Mouse (Mus musculus) stomach, embryonic 15.5 days (tissue): ENCODE results near the gene Elmod2. TPM values are rescaled to one million over a fixed set of nuclear protein-coding genes. Genes with fewer than 3 reads are reported as not detected.
A peak's percentile ranks its signal among the peaks of the same experiment; 100 is the strongest.
"Not testable (repeated sequence)": the region's sequence is repeated elsewhere in the genome, so short reads cannot be mapped to it uniquely, and the experiment has no call there.

Source experiments
- ATAC-seq: fragments of 200-750 bp; cut with Nextera tagmentation; 2 replicates; pipeline ENCODE4 v1.8.0; 2017; ENCODE audit warnings: low read depth, moderate number of reproducible peaks, moderate TSS enrichment; ENCODE audit not compliant: insufficient read depth, low FRiP score
- H3K27ac ChIP-seq: fragments of 300-500 bp; sonication (generic); 2 replicates; pipeline ENCODE4 v1.5.1; 2015; ENCODE audit warnings: mild to moderate bottlenecking, inconsistent platforms
- H3K27me3 ChIP-seq: fragments of 300-500 bp; sonication (generic); replicated peaks from 2 replicates; pipeline ENCODE4 v1.6.1; 2015; ENCODE audit warnings: inconsistent platforms
- H3K36me3 ChIP-seq: fragments of 300-500 bp; sonication (generic); 2 replicates; pipeline ENCODE4 v1.6.1; 2015; ENCODE audit warnings: inconsistent platforms
- H3K4me1 ChIP-seq: fragments of 300-500 bp; sonication (generic); 2 replicates; pipeline ENCODE4 v1.6.1; 2015; ENCODE audit warnings: inconsistent platforms
- H3K4me2 ChIP-seq: fragments of 300-500 bp; sonication (generic); 2 replicates; pipeline ENCODE4 v1.6.1; 2015; ENCODE audit warnings: mild to moderate bottlenecking, inconsistent platforms
- H3K4me3 ChIP-seq: fragments of 300-500 bp; sonication (generic); replicated peaks from 2 replicates; pipeline ENCODE4 v1.5.1; 2015; ENCODE audit warnings: inconsistent platforms
- H3K9ac ChIP-seq: fragments of 300-500 bp; sonication (generic); 2 replicates; pipeline ENCODE4 v1.6.1; 2015; ENCODE audit warnings: inconsistent platforms
- H3K9me3 ChIP-seq: fragments of 300-500 bp; sonication (generic); 2 replicates; pipeline ENCODE4 v1.6.1; 2016; ENCODE audit warnings: inconsistent platforms
- WGBS: fragments of 180-500 bp; shearing (Covaris S2); methylation state at CpG from one replicate; pipeline ENCODE4 v1.1.7; 2015; 5-methylcytosine and 5-hydroxymethylcytosine counted together
- polyA plus RNA-seq: library from polyadenylated mRNA; unstranded; fragments of >200 nt; fragmentation: Nextera tagmentation; extraction: Ambion mirVana; gene quantifications from 2 replicates; pipeline ENCODE4 v1.2.1, GENCODE M21; 2015

The Elmod2 gene
- polyA plus RNA-seq, 1 experiment from 2014 or later: 14.7 TPM

DNA sequence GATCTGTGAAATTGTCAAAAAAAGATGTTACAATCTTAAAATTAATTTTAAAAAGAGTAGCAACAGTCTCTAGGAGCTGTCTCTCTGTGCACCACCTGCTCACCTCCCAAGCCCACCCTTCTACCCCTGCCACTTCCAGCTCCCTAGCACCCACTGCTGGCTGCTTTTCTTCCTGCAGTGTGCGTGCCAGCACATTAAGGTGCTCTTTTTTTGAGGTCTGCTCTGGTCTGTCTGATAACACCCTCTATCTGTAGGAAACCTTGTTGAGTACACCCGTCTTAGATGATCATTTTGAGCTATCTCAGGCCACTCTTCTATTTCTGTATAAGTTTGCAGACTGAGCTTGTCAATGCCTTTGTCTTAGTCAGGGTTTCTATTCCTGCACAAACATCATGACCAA is 9.2 kb downstream of the Elmod2 start:
- peaks cover 13% of the 10 kb centered on the region for H3K36me3 ChIP-seq
- H3K27me3 ChIP-seq: no peaks in the 10 kb centered on the region
- H3K9ac ChIP-seq: no peak overlapping the region
- 83% methylated on average over 2 of the region's 2 CpGs for WGBS
- H3K27ac ChIP-seq: no peak overlapping the region
- no peaks in the 10 kb centered on the region for H3K4me1 ChIP-seq
- no peak overlapping the region for H3K4me2 ChIP-seq
- H3K4me3 ChIP-seq: no peak overlapping the region
- ATAC-seq: no peak
- no peaks in the 10 kb centered on the region for H3K9me3 ChIP-seq

- WGBS: 91% methylated on average over 6 of the region's 6 CpGs
- no peak for ATAC-seq
- no peaks in the 10 kb centered on the region for H3K9me3 ChIP-seq
Observed at GRCm38 (mm10) chr8:83322374-83322773, 9.9 kb downstream of the Elmod2 start.

DNA sequence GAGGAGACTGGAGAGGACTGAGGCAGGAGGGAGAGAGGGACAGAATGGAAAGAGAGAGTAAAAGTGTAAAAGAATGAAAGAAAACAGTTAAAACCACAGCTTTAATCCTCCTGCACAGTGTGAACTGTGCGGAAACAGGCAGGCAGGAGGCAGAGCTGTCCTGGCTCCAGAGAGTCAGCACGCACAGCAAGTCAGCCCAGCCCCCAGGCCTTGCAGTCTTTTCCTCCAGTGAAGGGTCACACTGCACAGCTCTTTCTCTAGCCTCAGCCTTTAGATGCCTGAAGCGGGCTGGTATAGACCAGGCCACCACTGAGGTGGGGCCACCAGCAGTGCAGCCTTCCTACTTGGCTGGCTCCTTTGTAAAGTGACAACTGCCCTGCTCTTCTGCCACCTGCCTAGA is 11.7 kb downstream of the Elmod2 start:
- Histone ChIP-seq H3K9me3 (no peaks in the 10 kb centered on the region), H3K4me2 (no peak overlapping the region), H3K36me3 (peaks cover 16% of the 10 kb centered on the region), H3K9ac (no peak overlapping the region), H3K4me3 (no peak overlapping the region), H3K4me1 (no peaks in the 10 kb centered on the region), H3K27me3 (no peaks in the 10 kb centered on the region), H3K27ac (no peak overlapping the region)
- WGBS: 93% methylated on average over 3 of the region's 3 CpGs
- no peak for ATAC-seq

More at GRCm38 (mm10) chr8:83322374-83322773, 9.9 kb downstream of the Elmod2 start:
- H3K27ac ChIP-seq: no peak overlapping the region
- H3K9ac ChIP-seq: no peak overlapping the region
- H3K36me3 ChIP-seq: peaks cover 13% of the 10 kb centered on the region
- H3K4me1 ChIP-seq: no peaks in the 10 kb centered on the region
- H3K27me3 ChIP-seq: no peaks in the 10 kb centered on the region
- H3K4me3 ChIP-seq: no peak overlapping the region
- no peak overlapping the region for H3K4me2 ChIP-seq

DNA sequence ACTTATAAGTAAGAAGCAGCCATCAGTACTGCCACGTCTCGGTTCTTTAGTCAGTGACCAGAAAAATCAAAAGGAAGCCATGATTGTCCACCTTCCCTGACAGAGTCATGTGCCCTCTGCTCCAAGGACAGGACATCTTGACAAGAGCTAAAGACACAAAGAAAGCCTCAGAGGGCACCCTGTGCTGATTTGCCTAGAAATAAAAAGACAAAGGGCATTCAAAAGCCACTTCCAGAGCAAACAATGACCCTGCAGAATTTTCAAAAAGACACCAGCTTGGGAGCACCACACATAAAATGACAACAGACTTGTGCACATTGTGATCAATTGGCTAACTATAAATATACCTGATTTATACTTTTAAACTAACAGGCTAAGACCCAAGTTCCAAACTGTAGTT is 16.6 kb downstream of the Elmod2 start:
- Histone ChIP-seq H3K27ac (no peak overlapping the region), H3K4me1 (no peaks in the 10 kb centered on the region), H3K4me3 (no peak overlapping the region), H3K9ac (no peak overlapping the region), H3K9me3 (no peaks in the 10 kb centered on the region), H3K4me2 (no peak overlapping the region), H3K36me3 (peaks cover 4% of the 10 kb centered on the region; the same call in 1 of the 2 replicates), H3K27me3 (no peaks in the 10 kb centered on the region)
- 81% methylated on average over 2 of the region's 2 CpGs for WGBS
- no peak for ATAC-seq

- ATAC-seq, H3K27ac ChIP-seq, H3K9me3 ChIP-seq, H3K27me3 ChIP-seq, H3K4me2 ChIP-seq, H3K4me1 ChIP-seq, H3K9ac ChIP-seq, H3K36me3 ChIP-seq, H3K4me3 ChIP-seq: not testable (repeated sequence)
- WGBS: 79% methylated on average over 4 of the region's 4 CpGs
Observed at GRCm38 (mm10) chr8:83315084-83315483, 17.2 kb downstream of the Elmod2 start.

- no peak for ATAC-seq
Observed at GRCm38 (mm10) chr8:83309836-83310235, 22.4 kb downstream of the Elmod2 start.

DNA sequence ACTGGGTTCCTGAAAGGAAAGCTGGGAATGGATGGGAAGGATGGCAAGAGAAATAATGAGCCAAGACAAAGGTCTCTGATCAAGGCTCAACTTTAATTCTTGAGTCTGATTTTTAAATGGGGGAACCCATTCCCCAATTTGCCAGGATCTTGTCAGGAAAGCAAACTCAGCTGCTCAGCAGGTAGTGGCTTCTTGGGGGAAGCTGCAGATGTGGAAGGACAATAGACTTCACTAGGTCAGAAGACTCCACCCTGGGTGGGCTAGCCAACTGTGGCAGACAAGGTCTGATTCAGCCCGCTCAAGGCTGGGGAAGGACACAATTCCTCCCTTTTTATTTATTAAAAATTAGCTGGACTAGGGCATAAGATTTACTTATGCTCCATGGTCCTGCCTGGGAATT is 27.3 kb downstream of the Elmod2 start:
- H3K9ac ChIP-seq: no peak overlapping the region
- H3K27me3 ChIP-seq: no peaks in the 10 kb centered on the region
- no peak overlapping the region for H3K27ac ChIP-seq
- no peaks in the 10 kb centered on the region for H3K9me3 ChIP-seq
- H3K36me3 ChIP-seq: no peaks in the 10 kb centered on the region
- 92% methylated on average over 1 of the region's 1 CpGs for WGBS
- H3K4me1 ChIP-seq: no peaks in the 10 kb centered on the region
- H3K4me3 ChIP-seq: no peak overlapping the region
- H3K4me2 ChIP-seq: no peak overlapping the region
- no peak for ATAC-seq

More at GRCm38 (mm10) chr8:83309836-83310235, 22.4 kb downstream of the Elmod2 start:
- Histone ChIP-seq H3K9ac (no peak overlapping the region), H3K4me2 (no peak overlapping the region), H3K27me3 (no peaks in the 10 kb centered on the region), H3K4me3 (no peak overlapping the region), H3K9me3 (no peaks in the 10 kb centered on the region), H3K36me3 (no peaks in the 10 kb centered on the region), H3K4me1 (no peaks in the 10 kb centered on the region), H3K27ac (no peak overlapping the region)
- 89% methylated on average over 6 of the region's 6 CpGs for WGBS

GRCm38 (mm10) chr8:83300135-83300534 is 32.2 kb downstream of the Elmod2 start:
- WGBS: 45% methylated on average over 1 of the region's 1 CpGs

DNA sequence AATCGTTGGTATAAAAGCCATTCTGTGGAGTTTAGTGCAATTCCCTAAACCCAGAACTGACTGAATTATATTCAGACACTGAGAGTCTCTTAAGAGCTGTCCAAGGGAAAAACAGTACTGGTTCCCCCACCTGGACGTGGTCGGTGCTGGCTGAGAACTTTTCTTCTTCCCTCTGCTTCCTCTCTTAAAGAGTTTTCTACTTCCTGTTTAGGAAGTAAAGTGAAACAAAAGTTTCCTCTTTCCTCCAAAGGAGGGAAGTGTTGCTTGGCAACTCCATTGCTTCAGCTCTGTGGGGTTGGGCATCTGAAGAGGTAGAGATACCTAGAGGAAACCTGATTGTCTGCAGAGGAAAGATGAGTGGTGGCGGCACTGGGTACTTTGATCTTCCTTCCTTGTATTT is 34.9 kb downstream of the Elmod2 start:
- H3K4me3 ChIP-seq: no peak overlapping the region
- no peaks in the 10 kb centered on the region for H3K4me1 ChIP-seq
- 68% methylated on average over 4 of the region's 4 CpGs for WGBS
- H3K4me2 ChIP-seq: no peak overlapping the region
- no peak overlapping the region for H3K9ac ChIP-seq
- no peaks in the 10 kb centered on the region for H3K27me3 ChIP-seq
- H3K9me3 ChIP-seq: no peaks in the 10 kb centered on the region
- H3K27ac ChIP-seq: no peak overlapping the region
- no peak for ATAC-seq
- H3K36me3 ChIP-seq: no peaks in the 10 kb centered on the region

More at GRCm38 (mm10) chr8:83300135-83300534, 32.2 kb downstream of the Elmod2 start:
- Histone ChIP-seq H3K4me3 (no peak overlapping the region), H3K27ac (no peak overlapping the region), H3K36me3 (no peaks in the 10 kb centered on the region), H3K4me1 (no peaks in the 10 kb centered on the region), H3K9ac (no peak overlapping the region), H3K4me2 (no peak overlapping the region), H3K9me3 (no peaks in the 10 kb centered on the region), H3K27me3 (no peaks in the 10 kb centered on the region)
- no peak for ATAC-seq

DNA sequence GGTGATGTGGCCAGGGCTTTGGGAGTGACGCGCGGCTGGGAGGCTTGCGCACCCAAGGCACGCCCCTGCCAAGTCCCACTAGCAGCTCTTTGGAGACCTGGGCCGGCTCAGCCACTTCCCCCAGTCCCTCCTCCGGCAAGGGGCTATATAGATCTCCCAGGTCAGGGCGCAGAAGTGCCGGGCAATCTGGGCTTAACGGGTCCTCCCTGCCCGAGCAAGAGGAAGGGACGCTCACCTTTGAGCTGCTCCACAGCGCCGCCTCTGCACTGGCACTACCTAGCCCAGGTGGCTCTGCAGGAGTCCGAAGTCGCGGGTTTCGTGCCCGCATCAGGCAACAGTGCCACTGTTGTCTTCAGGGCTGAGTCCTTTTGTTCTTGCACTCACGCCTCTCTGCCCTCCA is 42.1 kb downstream of the Elmod2 start, which contains the start of gene Ucp1:
Ucp1 (plus strand) TSS at position 177 of the 400 bp plus-strand sequence.
- Histone ChIP-seq H3K4me3 (peak within 1 kb of the TSS; percentile 25), H3K27ac (no peak within 1 kb of the TSS), H3K9ac (no peak within 1 kb of the TSS), H3K36me3 (no peaks in the 10 kb centered on the region), H3K9me3 (no peaks in the 10 kb centered on the region), H3K27me3 (peaks cover 11% of the 10 kb centered on the region), H3K4me2 (peak within 1 kb of the TSS; percentile 59), H3K4me1 (0 out of 2 replicates have a peak, but pooled peaks cover 4% of the 10 kb centered on the region)
- no peak; the same call in 1 of the 2 replicates for ATAC-seq
- WGBS: 3% methylated on average over 20 of the region's 20 CpGs

DNA sequence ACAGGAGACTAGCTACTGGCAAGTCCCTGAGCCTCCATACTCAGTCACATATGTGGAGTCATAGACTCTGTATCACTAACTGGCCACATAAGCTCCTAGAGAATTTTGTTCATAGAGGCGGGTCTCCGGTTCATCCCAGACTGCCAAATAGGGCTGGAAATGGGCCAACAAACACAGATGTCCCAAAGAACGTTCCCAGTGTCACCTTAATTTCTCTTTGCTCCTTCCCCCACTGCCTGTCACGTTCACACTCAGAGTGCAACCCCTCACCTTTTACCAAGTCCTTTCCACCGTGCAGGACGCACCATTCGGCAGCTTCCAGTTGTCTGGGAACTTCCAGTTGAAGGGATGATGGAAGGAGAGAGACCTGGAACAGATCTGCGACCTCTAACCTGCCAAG is 46.9 kb downstream of the Elmod2 start:
- ATAC-seq: no peak

DNA sequence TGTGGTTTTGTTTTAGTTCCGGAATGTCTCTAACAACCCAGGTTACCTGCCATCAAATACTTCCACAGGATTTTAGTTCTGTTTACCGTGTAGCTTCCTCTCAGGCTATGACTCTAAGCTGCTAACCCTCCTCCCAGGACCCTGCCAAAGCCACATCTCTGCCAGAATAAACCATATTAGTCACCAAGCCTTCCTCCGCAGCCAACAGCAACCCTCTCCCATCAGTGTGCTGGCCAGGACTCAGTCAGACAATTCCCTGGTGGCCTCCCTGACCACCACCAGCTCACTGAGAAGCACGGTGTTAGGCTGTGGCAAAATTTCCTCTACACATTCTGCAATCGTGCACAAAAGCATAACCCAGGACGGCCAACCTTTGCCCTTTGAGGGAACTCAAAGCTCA is 53.9 kb downstream of the Elmod2 start:
- Histone ChIP-seq H3K4me3 (no peak overlapping the region), H3K4me2 (no peak overlapping the region), H3K27me3 (no peaks in the 10 kb centered on the region), H3K36me3 (0 out of 2 replicates have a peak, but pooled peaks cover under 1% of the 10 kb centered on the region), H3K27ac (no peak overlapping the region), H3K9ac (no peak overlapping the region), H3K4me1 (no peaks in the 10 kb centered on the region), H3K9me3 (no peaks in the 10 kb centered on the region)
- 75% methylated on average over 6 of the region's 6 CpGs for WGBS
- ATAC-seq: no peak

More for the DNA sequence above, 46.9 kb downstream of the Elmod2 start:
- H3K4me2 ChIP-seq: no peak overlapping the region
- no peaks in the 10 kb centered on the region for H3K9me3 ChIP-seq
- no peaks in the 10 kb centered on the region for H3K36me3 ChIP-seq
- no peak overlapping the region for H3K9ac ChIP-seq
- WGBS: 76% methylated on average over 8 of the region's 8 CpGs
- H3K4me1 ChIP-seq: 0 out of 2 replicates have a peak, but pooled peaks cover 4% of the 10 kb centered on the region
- peaks cover 6% of the 10 kb centered on the region for H3K27me3 ChIP-seq
- no peak overlapping the region for H3K4me3 ChIP-seq
- no peak overlapping the region for H3K27ac ChIP-seq

DNA sequence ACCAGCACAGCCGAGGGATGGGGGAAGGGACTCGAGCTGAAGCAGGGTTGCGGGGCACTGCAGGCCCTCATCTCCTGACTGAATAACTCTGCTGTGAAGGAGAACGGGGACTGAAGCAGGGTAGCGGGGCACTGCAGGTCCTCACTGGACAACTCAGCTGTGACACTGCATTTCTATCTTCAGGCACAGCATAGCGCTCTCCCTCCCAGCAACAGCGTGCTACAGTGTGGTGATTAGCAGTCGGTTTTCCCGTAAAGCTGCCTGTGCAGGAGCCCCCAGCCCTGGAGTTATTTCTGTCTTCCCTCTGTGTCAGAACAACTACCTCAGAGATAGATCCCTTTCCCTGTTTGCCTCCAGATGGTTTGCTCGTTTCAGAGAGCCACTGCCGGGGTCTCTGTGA is 57.8 kb downstream of the Elmod2 start:
- H3K4me3 ChIP-seq: no peak overlapping the region
- H3K27me3 ChIP-seq: no peaks in the 10 kb centered on the region
- 54% methylated on average over 11 of the region's 11 CpGs for WGBS
- peaks cover 7% of the 10 kb centered on the region; the same call in 1 of the 2 replicates for H3K36me3 ChIP-seq
- H3K9ac ChIP-seq: no peak overlapping the region
- no peaks in the 10 kb centered on the region for H3K9me3 ChIP-seq
- ATAC-seq: no peak
- H3K4me2 ChIP-seq: no peak overlapping the region
- no peaks in the 10 kb centered on the region for H3K4me1 ChIP-seq
- H3K27ac ChIP-seq: no peak overlapping the region
